Mouse (Mus musculus) gastrocnemius, postnatal 10 days (tissue): ENCODE data around the gene Olfr1414. TPM values are rescaled to one million over a fixed set of nuclear protein-coding genes. Genes with fewer than 3 reads are reported as not detected.
"Not testable (repeated sequence)": the region's sequence is repeated elsewhere in the genome, so short reads cannot be mapped to it uniquely, and the experiment has no call there.

Source experiments
- DNase-seq: peaks from one replicate; pipeline ENCODE4 v3.0.0; 2021; ENCODE audit warnings: mixed read lengths
- long read RNA-seq, 2 experiments: library from polyadenylated mRNA; stranded (forward); transcript quantifications; one replicate each; pipeline ENCODE4 v2.0.0; 2021
- microRNA-seq, 2 experiments: library from miRNA; unstranded; fragments of <30 nt; microRNA quantifications; one replicate each; pipeline ENCODE4 v1.2.0; 2021
- total RNA-seq, 2 experiments: library from RNA; stranded (reverse); gene quantifications; 2 replicates each; pipeline ENCODE4 v1.2.3; 2021

Gene Olfr1414
- not detected for total RNA-seq
- long read RNA-seq, experiment 1 = 0 reads
- long read RNA-seq, experiment 2 = 0 reads

DNA sequence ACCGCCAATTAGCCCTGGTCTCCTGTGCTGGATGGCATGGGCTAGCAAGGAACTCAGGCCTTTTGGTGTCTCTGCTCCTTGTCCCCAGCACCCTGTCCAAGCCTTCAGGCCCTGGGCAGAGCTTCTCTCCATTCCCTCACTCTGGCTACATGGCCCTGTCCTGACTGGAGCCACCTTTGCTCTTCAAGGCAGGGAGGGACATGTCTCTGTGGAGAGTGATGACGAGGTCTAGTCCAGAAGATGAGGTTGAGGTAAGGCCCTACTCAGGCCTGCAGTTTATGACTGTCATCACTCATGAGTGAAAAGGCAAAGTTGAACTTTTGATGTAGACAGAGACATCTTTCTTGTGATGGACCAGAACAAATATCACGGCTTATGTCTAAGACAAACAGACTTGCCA lies at the start of gene Olfr1414:
Gene Olfr1414, minus strand, starts transcription at position 101 of the 400 bp plus-strand sequence.
- no peak for DNase-seq

GRCm38 (mm10) chr1:92545929-92546328 lies 27.5 kb upstream of the Olfr1414 start:
- no peak for DNase-seq

DNA sequence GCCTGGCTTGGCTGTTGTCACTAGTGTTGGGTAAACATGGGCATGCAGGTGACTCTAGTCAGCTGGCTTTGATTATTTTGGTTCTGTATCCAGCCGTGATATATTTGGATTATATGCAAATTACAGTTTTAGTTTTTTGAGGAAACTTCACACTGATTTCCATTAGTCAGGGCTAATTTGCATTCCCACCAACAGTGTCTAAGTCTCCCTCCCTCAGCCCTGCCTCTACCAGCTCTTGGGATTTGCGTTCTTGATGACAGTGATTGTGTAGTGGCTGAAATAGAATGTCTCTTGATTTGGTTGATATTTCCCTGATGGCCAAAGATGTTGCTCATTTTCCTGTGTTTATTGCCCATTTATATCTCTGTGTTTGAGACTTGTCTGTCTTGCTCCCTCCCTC lies 20.6 kb upstream of the Olfr1414 start:
- no peak for DNase-seq

GRCm38 (mm10) chr1:92536972-92537371 lies 18.5 kb upstream of the Olfr1414 start:
- no peak for DNase-seq

- no peak for DNase-seq
Measured at GRCm38 (mm10) chr1:92523764-92524163, 5.3 kb upstream of the Olfr1414 start.

- peak; percentile 54 for DNase-seq
Measured at GRCm38 (mm10) chr1:92521376-92521775, 2.9 kb upstream of the Olfr1414 start.

DNA sequence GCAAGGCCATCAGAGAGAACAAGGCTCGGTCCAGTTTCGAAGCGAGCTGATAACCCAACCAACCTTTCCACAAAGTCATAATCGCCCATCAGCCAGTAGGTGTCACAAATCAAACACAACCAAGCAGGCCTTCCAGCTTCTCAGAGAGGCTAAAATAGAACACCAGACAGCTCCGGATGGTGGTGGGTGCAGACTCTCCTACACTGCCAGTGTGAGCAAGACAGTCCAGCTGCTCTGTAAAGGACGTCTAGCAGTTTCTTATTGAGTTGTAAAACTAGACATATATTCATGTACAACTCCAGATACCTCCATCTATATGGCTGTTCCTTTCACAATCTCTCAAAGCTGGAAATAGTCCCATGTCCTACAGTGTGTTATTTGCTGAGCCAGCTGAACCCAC lies 585 bp upstream of the Olfr1414 start:
- no peak for DNase-seq

DNA sequence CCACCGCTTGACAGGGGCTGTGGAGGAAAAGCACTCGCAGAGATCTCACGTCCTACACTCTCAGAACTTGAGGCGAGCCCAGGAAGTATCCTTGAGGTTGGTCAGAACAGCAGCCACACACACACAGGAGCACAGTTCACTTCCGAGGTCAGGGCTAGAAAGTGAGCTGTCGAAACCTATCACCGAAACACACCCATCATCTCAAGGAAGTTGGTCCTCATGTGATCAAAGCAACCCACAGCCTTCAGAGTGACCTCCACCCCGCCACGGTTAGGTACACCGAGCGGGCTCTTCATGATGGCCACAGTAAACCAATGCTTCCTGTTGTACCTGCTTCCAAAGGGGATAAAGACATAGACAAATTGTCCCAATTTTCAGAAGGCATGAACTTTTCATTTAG lies 3.1 kb downstream of the Olfr1414 start:
- DNase-seq = no peak

- DNase-seq = not testable (repeated sequence)
Measured at GRCm38 (mm10) chr1:92511646-92512045, 6.8 kb downstream of the Olfr1414 start.

- DNase-seq = no peak
Measured at GRCm38 (mm10) chr1:92496001-92496400, 22.5 kb downstream of the Olfr1414 start, which contains the start of gene Olfr1415. Gene Olfr1415, minus strand, starts transcription at chr1:92496101.

DNA sequence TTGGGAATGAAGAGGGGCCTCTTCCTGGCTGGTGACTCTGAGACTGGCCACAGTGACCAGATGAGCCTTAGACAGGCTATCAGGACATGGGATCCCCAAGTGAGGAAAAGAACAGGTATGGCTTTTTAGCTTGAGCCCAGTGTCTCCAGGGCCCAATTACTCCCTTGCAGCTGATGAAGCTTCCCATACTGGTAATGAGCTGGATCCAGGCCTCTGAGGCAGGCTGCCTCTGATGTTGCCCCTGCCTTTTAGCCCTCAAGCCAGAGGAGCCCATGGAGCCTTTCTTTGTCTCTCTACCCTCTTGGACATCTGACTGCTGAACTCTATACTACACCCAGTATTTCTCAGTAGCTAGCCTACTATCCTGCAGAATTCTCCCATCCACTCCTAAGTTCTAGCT lies 33.4 kb downstream of the Olfr1414 start, which contains the start of gene Olfr1416:
Gene Olfr1416, minus strand, starts transcription at position 101 of the 400 bp plus-strand sequence.
- DNase-seq = no peak

GRCm38 (mm10) chr1:92474066-92474578 lies 44.3 kb downstream of the Olfr1414 start:
- no peak for DNase-seq

DNA sequence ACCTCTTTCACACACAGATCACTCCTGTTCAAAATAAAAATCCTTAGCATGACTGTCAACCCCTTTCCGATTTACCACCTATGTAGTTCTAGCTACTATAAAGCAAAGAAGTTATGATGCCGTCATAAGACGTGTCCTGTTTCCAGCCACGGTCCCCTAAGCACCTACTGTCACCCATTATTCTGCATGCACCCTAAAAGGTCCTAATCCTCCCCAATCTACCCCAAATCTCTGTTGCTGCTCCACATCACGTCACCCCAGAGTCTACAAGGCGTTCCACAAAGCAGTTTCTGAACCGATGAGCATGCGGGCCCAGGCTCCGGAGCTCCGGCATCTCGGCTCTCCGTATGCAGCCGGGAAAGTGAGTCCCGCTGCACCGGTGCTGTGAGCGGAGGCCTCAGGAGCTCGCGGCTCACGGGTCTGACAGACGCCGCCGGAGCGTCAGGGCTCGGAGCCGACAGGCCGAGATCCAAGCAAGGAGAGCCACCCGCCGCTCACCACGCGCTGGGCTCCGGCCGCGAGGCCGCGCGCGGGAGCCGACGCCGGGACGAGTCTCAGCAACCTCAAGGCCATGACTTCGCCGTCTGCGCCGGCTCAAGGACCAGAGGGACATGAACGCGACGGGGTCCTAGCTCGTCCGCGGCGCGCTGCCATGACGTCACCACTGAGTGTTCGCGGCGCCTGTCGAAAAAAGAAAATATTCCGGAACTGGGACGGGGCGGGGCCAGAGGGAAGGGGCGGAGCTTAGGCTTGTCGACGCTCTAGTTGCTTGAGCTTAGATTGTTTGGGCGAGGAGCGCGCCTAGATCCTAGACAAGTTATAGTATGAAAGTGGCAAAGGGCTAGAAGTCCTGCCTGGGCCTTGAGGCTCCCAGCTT lies 45.1 kb downstream of the Olfr1414 start, which contains the start of gene Ndufa10:
Gene Ndufa10, minus strand, starts transcription at position 696 of the 877 bp plus-strand sequence.
- DNase-seq = peak; percentile 98

DNA sequence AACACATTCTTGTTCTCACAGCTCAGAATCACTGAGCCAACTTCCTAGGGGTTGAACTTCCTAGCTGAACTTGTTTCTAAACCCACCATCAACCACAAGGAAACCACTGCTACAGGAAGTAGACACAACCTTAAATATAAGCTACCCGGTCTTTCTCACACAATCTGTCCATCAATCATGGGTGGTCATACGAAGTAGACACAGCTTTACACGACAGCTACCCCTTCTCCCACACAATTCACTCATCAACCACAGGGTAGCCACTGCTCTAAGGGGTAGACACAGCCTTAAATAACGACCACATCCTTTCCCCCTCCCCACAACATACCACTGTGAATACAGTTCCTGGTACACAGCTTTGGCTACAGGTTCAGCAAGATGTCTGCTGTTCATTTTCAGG lies 49.6 kb downstream of the Olfr1414 start:
- no peak for DNase-seq

DNA sequence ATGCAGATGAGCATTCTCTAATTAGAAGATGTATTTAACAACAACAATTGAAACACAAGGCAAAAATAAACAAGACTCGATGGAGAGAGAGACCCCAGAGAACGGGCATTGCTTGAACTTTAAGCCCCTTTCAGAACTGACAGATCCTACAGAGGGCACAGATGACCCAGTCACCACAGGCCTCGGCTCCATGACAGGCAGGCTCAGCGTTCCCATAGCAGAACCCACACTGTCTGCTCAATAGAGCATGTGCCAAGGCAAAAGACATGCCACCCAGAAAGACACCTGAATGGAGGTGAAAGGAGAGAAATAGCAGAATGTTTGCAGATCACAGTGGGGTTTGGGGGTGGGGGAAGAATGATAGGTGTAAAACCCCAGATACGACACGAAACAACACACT lies 60.0 kb downstream of the Olfr1414 start:
- no peak for DNase-seq

GRCm38 (mm10) chr1:92457758-92458157 lies 60.7 kb downstream of the Olfr1414 start:
- DNase-seq = no peak

Small RNA genes within 50 kb of the gene (microRNA-seq; reads per million reads assigned to microRNA genes)
- gene Mir6900 = 3.8 to 6.3 reads per million in 2 experiments

Other genes starting within 250 kb of the Olfr1414 start
- gene Ndufa10, start 44.8 kb downstream of the Olfr1414 start, total RNA-seq = 100 to 1,000 TPM; 379 to 385 TPM
- gene Olfr1416, start 33.5 kb downstream of the Olfr1414 start, total RNA-seq = not detected
- not detected for gene Olfr1415, start 22.6 kb downstream of the Olfr1414 start, total RNA-seq
- gene Olfr1413, start 52.7 kb upstream of the Olfr1414 start, total RNA-seq = not detected
- gene Olfr1412, start 67.1 kb upstream of the Olfr1414 start, total RNA-seq = not detected
- gene Olfr1411, start 75.8 kb upstream of the Olfr1414 start, total RNA-seq = not detected
- gene Olfr1410, start 87.1 kb upstream of the Olfr1414 start, total RNA-seq = not detected
- not detected for gene Olfr12, start 99.1 kb upstream of the Olfr1414 start, total RNA-seq
- gene Cops9, start 123.3 kb upstream of the Olfr1414 start, total RNA-seq = 100 to 1,000 TPM; 257 to 268 TPM
- gene Otos, start 130.2 kb upstream of the Olfr1414 start, total RNA-seq = under 1 TPM; 0.41 to 0.49 TPM